Mouse (Mus musculus): Measurements from ENCODE around the gene Dgcr2.

Gene Dgcr2

GRCm38 (mm10) chr16:17848928-17849327 is 49.4 kb downstream of the Dgcr2 start:
- DNase-seq (ENCODE audit: low read depth): peak; percentile 87

- DNase-seq (ENCODE audit: low read depth): no peak
Observed at GRCm38 (mm10) chr16:17848431-17848830, 49.9 kb downstream of the Dgcr2 start.

- no peak for DNase-seq (ENCODE audit: low read depth)
Observed at GRCm38 (mm10) chr16:17843701-17844365, 54.5 kb downstream of the Dgcr2 start.

GRCm38 (mm10) chr16:17842437-17842836 is 55.9 kb downstream of the Dgcr2 start:
- DNase-seq (ENCODE audit: low read depth): no peak

GRCm38 (mm10) chr16:17839976-17840375 is 58.4 kb downstream of the Dgcr2 start:
- DNase-seq (ENCODE audit: low read depth): no peak

GRCm38 (mm10) chr16:17838051-17838450 is 60.3 kb downstream of the Dgcr2 start, which contains the start of gene Car15:
Gene Car15 (minus strand): TSS chr16:17838364.
- no peak for DNase-seq (ENCODE audit: low read depth)

GRCm38 (mm10) chr16:17835481-17835880 is 62.9 kb downstream of the Dgcr2 start:
- DNase-seq (ENCODE audit: low read depth): no peak

GRCm38 (mm10) chr16:17834543-17834942 is 63.8 kb downstream of the Dgcr2 start:
- no peak for DNase-seq (ENCODE audit: low read depth)

GRCm38 (mm10) chr16:17833681-17834399 is 64.5 kb downstream of the Dgcr2 start:
- no peak for DNase-seq (ENCODE audit: low read depth)

- no peak for DNase-seq (ENCODE audit: low read depth)
Observed at GRCm38 (mm10) chr16:17833321-17833680, 65.1 kb downstream of the Dgcr2 start.

GRCm38 (mm10) chr16:17832821-17833220 is 65.5 kb downstream of the Dgcr2 start, which contains the start of gene B830017H08Rik:
Gene B830017H08Rik (plus strand): TSS chr16:17833121.
- DNase-seq (ENCODE audit: low read depth): no peak

GRCm38 (mm10) chr16:17831781-17832180 is 66.6 kb downstream of the Dgcr2 start:
- peak; percentile 50 for DNase-seq (ENCODE audit: low read depth)

- no peak for DNase-seq (ENCODE audit: low read depth)
Observed at GRCm38 (mm10) chr16:17830385-17831178, 67.8 kb downstream of the Dgcr2 start.

- no peak for DNase-seq (ENCODE audit: low read depth)
Observed at GRCm38 (mm10) chr16:17828867-17829266, 69.5 kb downstream of the Dgcr2 start.

- DNase-seq (ENCODE audit: low read depth): no peak
Observed at GRCm38 (mm10) chr16:17828229-17828628, 70.1 kb downstream of the Dgcr2 start.

GRCm38 (mm10) chr16:17826500-17826899 is 71.9 kb downstream of the Dgcr2 start:
- DNase-seq (ENCODE audit: low read depth): no peak

- peak; percentile 57 for DNase-seq (ENCODE audit: low read depth)
Observed at GRCm38 (mm10) chr16:17816528-17816927, 81.8 kb downstream of the Dgcr2 start.

- DNase-seq (ENCODE audit: low read depth): peak; percentile 50
Observed at GRCm38 (mm10) chr16:17815411-17816402, 82.7 kb downstream of the Dgcr2 start.

- no peak for DNase-seq (ENCODE audit: low read depth)
Observed at GRCm38 (mm10) chr16:17813173-17813572, 85.2 kb downstream of the Dgcr2 start.

- DNase-seq (ENCODE audit: low read depth): peak; percentile 80
Observed at GRCm38 (mm10) chr16:17812120-17812519, 86.2 kb downstream of the Dgcr2 start.

- DNase-seq (ENCODE audit: low read depth): peak; percentile 96
Observed at GRCm38 (mm10) chr16:17809711-17810110, 88.7 kb downstream of the Dgcr2 start.
